Mouse (Mus musculus): Measurements from ENCODE around the gene Tnr.

Tnr gene

DNA sequence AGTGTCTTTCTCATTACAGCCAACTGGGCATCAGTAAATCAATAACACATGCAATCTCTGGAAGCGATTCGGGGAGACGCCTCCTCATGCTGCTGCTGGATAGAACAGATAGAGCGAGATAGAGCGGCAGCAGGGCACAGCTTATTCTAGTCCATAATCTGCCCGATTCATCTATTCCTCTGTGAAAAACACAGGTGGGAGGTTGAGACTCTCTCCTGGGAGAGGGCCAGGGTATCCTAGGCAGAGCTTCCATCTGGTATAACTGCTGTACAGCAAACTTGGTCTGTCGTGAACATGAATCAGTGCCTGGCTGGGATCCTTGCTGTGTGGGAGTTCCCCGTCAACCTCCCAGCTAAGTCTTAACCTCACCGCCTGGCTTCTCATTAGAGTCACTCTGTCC lies 193.4 kb downstream of the Tnr start:
- no peak for DNase-seq (ENCODE audit: low spot score in 2 of 2)

DNA sequence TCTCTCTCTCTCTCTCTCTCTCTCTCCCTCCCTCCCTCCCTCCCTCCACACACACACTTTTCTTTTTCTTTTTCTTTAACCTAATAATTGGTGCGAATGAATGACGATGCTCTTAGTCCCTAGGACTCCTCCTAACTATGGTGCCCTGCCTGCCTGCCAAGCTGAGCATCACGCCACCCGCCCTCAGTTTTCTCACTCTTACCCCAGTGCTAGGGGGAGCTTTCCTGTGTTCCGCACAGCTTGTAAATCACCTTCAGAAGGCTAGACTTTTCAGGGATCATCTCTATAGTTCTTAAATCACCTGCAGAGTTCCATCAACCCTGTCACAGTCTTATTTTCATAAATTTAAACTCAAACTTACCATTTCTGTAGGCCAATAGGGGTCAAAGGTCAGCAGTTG lies 200.2 kb downstream of the Tnr start:
- DNase-seq (ENCODE audit: low spot score in 2 of 2): no peak

DNA sequence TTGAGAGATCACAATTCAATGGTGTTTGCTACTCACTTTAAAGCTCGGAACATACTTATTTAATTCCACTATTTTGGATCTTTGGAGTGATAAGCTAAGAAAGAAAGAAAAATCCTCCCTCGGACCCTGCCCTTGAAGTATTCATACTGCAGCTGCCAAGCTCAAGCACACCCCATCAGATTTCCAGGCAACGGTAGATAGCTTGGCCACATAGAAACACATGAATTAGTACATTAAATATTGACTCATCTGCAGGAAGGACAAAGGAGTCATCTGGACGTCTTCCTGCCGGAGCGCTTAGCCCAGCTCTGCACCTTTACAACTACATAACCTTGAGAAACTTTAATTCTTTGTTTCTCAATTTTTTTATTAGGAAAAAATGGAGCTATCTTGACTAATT lies 205.7 kb downstream of the Tnr start:
- no peak for DNase-seq (ENCODE audit: low spot score in 2 of 2)

DNA sequence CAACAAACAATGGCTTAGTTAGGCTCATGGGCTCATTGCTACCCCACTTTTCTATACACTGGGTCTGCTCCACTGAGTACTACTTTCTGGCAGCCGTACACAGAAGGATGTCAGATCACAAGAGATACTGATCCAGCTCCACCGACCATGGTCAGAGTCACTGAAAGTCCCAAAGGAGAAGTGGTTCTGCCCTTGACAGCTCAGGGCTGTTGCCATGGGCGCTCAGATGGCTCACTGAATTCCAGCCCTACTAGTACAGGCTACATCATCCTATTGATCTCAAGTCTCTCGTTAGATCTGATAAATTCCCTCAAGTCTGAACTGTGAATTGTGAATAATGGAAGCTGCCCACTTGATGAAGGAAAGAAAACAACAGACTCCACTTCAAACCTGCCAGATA lies 207.3 kb downstream of the Tnr start:
- no peak for DNase-seq (ENCODE audit: low spot score in 2 of 2)

DNA sequence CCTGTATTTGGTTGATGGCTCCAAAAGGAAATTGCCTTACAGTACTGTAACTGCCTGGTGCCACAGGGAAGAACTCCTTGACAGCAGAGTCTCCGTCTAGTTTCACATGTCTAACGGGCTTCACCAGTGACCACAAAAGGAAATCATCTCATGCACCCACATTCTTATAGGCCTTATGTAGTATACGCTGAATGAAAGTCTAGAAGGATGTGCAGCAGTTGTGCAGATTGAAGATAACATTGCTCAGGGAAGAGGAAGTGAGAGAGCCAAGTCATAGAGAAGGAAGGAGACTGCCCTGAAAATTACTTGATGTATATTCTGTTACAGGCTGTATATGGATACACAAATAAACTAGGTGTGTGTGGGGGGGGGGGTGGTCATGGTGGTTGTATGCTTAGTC lies 211.5 kb downstream of the Tnr start:
- no peak for DNase-seq (ENCODE audit: low spot score in 2 of 2)

DNA sequence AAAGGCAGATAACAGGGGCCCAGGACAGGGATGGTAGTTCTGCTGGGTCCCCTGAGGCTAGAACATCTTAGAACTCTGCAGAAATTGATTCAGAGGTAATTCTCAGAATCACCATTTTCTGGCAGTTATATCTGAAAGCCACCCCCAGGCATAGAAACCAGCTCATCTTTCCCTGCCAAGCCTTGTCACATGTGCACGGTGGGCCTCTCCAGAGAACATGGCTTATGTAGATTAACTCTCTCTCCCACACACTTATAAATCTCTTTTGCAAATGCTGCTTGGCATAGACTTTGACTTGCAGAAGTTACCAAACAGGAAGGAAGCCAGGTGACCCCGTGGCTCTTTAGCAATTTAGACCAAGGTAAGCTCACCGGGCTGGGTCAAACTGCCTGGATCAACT lies 215.9 kb downstream of the Tnr start:
- DNase-seq (ENCODE audit: low spot score in 2 of 2): no peak

DNA sequence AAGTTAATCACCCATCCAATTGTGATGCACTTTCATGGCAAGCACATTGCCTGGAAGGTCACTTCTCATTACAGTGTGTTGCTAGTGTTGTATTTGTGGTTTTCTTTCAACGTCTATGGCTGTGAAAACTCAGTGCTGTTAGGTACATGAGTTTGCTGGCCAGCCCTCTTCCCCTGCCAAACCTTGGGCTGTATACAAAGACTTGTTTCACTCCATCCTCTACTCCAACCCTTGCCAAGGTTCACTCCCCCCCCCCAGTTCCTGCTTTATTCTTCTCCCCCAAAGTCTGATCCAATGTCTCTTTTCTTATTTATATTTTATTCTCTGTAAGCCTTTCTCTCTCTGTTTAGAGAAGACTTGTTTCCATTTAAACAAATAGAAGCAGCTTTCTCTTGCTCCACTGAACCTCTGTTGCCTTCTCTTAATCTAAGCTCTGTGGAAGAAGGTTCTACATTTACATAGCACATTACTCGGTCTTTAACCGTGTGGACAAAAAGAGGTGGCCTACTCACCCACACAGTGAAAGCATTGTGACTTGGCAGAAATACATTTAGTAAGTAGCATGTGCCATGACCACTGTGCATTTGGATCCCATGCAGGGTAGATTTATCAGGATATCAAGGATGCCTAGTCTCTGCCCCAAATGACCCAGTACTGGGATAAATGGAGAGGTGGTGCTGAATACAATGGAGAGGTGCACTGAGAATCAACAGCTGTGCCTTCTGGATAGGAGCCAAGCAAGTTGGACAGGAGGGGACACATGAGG lies 217.9 kb downstream of the Tnr start:
- no peak for DNase-seq (ENCODE audit: low spot score in 2 of 2)

DNA sequence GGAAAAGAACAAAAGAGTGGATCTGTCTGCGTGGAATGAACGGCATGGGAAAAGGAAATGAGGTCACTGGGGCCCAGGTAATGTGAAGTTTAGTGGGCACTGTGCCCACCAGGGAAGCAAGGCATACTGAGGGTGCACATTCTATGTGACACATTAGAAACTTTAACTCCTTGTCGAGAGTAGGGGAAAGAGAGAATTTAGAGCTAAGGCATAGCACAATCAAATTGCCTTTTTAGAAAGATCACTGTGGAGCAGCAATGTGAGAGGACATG lies 218.4 kb downstream of the Tnr start:
- no peak for DNase-seq (ENCODE audit: low spot score in 2 of 2)

DNA sequence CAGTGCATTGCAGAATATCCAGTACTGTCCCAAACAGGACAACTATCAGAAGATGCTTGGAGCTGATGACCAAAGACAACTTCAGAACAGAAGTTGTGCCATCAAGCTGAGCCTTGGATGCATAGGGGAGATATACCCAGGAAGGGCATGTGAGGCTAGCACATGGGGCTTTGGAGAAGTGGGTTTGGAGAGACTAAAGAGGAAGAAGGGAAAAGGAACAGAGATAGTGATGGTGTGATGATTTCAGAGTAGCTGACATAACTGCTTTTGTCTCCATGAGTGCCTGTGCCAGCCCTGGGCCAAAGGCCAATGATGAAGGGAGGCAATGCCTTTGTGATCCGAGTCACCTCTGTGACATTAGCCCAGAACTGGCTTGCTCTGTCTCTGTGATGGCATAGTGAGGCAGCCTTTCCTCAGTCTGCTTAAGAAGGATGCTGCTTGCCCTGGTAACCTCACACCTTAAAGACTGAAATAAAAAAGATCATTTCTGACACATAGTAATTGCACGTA lies 220.2 kb downstream of the Tnr start:
- DNase-seq (ENCODE audit: low spot score in 2 of 2): no peak

DNA sequence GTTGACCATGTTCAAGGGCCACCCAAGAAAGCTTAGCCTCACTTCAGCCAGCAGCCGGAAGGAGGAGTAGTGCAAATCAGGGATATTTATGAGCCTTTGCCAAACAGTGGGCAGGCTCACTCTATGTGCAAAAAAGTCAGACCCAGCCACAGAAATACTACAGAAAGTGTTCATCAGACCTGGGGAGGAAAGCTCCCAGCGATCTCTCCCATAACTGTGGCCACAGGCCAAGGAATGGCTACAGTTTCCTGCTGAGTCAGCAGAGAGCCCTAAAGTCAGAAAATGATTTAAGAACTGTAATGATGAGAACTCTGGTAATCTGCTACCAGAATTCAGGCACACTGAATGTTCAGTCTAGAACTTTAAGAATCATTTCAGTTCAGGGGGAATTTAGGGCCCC lies 221.7 kb downstream of the Tnr start:
- DNase-seq (ENCODE audit: low spot score in 2 of 2): no peak

DNA sequence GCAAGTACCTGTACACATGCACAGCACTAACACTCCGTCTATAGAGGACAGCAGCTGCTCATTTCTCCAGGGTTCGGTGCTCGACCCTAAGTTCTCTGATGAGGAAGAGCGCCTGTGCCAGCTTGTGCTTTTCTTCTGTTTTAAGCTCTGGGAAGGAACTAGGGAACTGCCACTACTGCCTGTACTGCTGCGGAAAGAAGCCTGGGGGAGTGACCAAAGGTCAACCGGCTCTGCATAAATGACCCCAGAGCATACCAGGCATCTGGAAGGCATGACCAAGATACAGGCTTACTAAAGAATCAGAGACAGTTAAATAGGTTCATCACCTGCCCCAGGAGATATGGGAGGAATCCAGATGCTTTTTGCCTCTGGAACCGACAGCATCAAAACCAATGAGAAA lies 224.4 kb downstream of the Tnr start:
- no peak for DNase-seq (ENCODE audit: low spot score in 2 of 2)

DNA sequence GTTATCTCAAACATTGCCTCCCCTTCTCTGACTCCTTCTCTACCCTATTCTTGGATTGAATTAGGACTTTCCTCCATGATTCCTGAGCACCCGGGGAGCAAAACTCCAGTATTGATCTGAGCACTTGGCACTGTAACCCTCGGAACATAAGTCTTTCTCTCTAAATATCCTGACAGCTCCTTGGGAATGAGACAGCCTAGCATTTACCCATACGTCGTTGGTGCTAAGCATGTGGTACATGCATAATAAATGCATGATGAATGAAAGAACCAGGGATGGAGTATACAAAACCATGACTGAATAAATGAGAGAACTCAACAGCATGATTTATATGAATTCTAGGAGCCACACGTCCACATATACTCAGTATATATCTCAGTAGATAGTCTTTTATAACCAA lies 226.8 kb downstream of the Tnr start:
- DNase-seq (ENCODE audit: low spot score in 2 of 2): no peak

DNA sequence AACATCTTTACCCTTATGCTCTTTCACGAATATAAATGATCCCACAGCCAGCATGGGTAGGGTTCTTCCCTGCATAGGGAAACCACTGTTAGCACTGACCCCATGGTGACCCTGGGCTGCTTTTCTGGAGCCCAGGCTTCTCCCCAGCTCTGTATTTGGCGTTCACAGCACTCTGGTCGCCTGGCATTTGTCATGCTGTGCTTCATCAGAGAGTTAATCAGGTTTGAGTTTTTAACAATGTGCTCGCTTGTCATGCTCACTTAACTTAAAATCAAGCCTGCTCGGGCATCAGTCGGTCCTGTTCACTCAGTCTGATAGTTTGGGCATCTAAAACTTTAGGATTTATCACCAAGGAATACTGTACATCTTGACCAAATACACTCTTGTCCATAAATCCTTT lies 227.3 kb downstream of the Tnr start:
- DNase-seq (ENCODE audit: low spot score in 2 of 2): no peak

DNA sequence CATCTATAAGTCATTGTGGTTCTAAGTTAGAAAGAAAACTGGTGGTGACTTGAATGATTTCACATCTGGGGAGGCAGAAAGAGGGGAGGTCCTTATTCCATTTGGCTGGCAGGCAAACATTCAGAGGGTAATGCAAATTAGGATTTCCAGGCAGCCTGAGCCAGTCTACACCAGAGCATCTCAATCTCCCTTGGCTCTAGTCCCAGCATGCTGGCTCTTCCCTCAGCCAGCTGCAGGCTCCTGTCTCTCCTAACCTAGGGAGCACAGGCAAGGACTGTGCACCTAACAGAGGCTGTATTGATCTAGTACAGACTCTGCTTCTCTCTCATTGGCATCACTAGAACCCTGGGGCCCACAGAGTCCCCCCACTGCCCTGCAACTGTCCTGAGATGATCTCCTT lies 237.4 kb downstream of the Tnr start:
- no peak for DNase-seq (ENCODE audit: low spot score in 2 of 2)

DNA sequence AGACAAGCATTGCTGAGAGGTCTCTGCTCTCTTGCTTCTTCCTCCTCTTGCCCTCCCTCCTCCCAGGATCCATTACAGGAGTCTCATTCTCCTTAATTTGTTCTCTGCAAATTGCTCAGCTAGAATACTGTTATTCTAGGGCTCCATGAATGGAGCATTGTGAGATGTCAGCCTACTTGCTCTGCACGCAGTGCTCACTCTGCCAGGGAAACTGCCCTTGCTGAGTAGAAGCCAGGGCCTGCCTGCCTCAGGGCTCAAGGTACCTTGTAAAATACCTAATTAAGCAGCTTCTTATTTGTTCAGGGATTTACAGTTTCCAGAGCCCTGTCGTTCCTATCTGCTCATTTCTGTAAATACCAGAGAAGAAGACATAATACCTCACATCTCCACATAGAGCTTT lies 240.3 kb downstream of the Tnr start:
- no peak for DNase-seq (ENCODE audit: low spot score in 2 of 2)

DNA sequence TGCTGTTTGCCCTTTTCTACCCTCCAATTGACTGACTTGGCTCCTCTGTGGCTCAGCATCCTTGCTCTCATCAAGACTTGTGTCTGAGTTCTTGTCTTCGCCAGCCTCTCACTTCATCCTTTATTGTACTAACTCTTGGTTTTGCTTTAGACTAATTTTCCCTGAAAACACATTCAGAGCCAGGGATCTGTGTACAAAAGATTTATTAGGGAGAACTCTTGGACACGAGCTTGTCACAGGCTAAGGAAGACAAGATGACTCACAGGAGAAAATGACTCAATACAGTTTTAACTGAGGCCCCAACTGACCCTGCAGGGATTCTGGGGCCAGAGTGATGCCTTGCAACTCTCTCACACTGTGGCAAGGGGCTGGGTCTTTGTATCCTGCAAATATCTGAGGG lies 241.3 kb downstream of the Tnr start:
- DNase-seq (ENCODE audit: low spot score in 2 of 2): no peak

DNA sequence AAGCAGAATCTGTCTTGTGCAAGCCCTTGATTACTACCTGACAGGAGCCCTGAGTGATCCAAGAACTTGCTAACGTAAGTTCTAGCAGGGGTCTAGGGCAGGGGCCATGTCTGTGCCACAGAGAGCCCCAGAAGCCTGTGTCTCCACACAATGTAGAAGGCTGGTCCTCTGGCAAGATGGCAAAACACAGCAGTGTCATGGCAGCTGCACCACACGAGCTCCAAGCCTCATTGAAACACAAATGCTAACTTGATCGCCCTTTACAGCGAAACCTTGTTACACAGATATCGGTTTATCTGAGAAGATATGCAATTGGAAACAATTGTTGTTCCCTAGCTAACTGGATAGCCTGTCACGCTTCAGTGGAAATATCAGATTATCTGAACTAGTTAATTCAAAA lies 246.4 kb downstream of the Tnr start:
- no peak for DNase-seq (ENCODE audit: low spot score in 2 of 2)

DNA sequence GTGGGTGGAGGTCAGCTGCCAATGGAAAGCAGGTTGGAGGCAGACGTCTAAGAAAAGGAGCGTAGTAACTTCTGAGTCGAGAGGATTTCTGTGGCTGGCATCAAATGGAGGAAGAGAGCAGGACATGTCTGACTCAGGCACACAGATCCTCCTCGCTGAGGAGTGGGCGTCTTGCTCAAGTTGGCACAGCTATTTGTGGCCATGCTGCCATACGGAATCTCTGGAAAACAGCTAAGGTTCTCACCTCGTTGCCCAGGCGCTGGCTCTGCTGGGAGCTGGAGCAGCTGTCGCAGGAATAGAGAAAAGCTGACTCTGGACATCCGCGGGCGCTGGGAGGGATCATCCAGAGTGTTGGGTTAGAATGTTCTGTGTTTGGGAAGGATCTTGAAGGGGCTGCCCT lies 250.1 kb downstream of the Tnr start:
- no peak for DNase-seq (ENCODE audit: low spot score in 2 of 2)

DNA sequence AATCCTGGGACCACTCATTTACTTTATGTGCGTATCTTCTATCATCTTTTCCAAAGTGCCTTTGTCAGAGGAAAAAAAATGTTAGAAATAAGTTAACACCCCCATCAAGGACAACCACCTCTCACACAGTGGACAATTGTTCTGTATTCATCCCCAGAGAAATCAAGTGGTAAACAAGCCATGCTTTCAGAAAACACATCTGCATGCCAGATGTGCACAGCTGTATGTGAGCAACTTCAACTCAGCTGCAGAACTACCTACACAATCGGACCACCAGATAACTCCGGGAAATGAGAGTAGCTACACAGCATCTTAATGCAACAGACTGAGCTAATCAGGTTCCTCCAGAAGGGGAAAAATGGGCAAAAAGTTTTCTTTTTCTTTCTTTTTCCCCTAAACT lies 251.6 kb downstream of the Tnr start:
- DNase-seq (ENCODE audit: low spot score in 2 of 2): no peak

DNA sequence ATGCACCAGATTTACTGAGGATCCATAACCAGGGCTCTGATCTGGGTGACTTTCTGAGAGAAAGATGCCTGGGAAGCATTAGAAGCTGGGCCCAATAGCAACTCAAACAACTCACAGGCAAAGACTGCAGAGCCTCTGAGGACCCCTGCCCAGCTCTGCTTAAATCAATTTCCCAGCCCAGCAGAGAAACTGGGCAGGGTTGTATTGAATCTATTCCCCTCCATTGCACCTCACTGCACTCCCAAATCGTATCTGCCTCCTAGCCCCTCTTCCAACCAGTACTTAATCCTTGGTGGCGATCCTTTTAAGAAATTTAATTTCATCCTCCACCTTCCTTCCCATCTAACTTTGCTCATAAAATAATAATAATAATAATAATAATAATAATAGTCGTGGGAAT lies 253.5 kb downstream of the Tnr start:
- no peak for DNase-seq (ENCODE audit: low spot score in 2 of 2)

DNA sequence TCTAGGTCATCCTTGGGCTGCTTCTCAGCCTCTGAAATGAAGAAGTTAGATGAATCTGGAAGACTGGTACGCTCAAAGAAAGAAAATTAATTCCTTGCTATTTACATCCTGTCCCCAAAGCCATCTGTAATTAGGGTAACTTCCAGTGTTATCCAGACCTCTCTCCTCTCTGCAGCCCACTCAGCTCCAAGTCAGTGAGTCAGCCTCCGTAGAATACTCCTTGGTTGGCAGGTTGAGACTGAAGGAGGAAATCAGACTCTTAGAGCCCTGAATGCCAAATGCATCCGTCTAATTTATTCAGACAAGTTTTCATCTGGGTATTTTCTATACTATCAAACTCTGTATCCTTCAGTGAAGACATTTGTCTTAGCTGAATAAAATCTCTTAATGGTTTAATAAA lies 255.9 kb downstream of the Tnr start:
- no peak for DNase-seq (ENCODE audit: low spot score in 2 of 2)

DNA sequence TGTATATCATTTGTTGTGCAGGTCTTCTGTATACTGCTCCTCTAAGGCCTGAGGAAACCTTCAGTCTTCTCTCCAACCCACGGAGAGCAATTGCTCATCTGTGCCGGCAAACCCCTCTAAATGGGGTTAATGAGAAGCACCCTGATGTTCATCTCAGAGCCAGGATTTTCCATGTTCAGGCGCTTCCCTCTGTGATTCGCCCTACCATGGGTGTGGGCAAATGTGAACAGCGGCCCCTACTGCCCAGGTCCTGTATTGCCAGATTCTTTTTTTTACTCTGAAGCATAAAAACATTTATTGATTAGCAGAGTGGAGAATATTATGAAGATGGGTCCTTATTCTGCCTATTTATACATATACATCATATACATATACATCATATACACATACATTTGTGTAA lies 260.3 kb downstream of the Tnr start:
- DNase-seq (ENCODE audit: low spot score in 2 of 2): peak in 1 of 2 experiments; percentile 44

DNA sequence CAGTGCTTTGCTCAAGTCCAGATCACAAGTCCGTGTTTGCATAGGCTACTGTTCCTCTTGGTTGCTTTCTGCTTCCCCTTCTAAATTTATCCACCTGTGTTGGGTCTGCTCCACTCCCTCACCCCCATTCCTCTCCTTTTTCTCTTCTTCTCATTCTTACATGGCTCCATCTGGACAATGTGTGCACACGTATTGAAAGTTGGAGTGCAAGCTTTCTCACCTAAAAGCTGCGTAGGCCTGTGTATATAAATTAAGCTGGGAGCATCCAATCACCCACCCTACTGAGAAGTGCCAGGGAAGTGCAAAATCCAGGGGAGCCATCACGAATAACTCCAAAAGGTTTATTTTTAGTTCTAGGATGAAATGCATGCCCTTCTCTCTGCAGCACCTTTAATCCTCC lies 264.7 kb downstream of the Tnr start:
- DNase-seq (ENCODE audit: low spot score in 2 of 2): no peak

DNA sequence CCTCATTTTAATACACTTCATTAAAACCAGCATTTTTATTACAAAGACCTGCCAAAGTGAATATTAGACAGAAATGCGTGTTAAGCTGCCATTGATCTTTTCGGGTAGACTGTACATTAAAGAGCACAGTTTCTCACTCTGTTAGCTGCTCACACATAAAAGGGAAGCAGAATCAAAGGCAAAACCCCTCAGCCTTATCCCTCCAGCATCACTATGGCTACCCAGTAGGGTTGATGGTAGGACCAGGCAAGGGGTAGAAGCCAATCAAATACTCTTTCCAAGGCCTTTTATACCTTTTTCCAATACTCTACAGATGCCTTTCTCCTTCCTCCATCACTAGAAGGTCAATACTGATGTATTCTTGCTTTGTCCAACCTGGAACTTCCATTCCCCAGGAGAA lies 269.0 kb downstream of the Tnr start:
- no peak for DNase-seq (ENCODE audit: low spot score in 2 of 2)

DNA sequence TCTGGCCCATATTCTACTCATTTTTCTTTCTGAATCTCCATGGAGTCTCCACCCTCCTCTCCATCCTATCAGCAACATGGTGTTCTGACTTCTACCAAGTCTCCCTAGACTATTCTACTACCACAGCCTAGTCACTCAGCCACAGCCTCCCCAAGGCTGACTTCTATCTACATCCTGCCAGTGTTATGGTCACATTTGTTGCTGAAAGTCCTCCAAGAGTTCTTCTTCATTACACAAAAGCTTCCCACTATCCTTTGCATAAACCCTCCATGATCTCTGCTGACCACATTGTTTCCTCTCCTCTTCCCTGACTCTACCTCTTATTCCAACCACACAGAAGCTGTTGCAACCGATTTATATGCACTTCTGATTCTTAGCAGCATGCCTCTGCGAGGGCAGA lies 272.5 kb downstream of the Tnr start:
- no peak for DNase-seq (ENCODE audit: low spot score in 2 of 2)

Measured in spleen, postnatal 10 days (tissue).